Mouse (Mus musculus): ENCODE data around the gene Rab21.

DNA sequence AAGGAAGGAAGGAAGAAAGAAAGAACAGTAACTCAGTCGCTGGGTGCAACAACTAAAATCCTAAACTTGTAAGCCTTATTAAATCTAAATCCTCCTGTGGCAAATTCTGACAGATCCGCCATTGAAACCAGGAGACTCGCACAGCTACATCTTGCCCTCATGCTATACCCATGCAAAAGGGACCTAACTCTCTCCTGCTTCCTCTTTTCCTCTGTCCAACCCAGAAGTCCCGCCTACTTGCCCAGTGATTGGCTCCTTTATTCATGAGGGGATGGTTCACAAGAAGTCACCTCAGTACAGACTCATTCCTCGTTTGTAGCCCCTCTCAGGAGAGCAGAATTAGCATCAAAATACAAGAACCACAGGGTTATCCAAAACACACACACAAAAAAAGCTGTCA is 43.7 kb downstream of the Rab21 start:
- TF ChIP-seq POLR2A (IDR thresholded peaks at IDR 0.05; ENCODE audit: extremely low read depth, insufficient read depth, low read length) (no peak), CTCF (IDR thresholded peaks at IDR 0.05; ENCODE audit: low read depth, low read length) (no peak)

All from liver, adult 2 months (tissue).